Mouse (Mus musculus) lung, postnatal 0 days (tissue): Measurements from ENCODE around the gene Rab11fip5.

ENCODE experiments used
- CTCF ChIP-seq: IDR thresholded peaks from 2 replicates; pipeline ENCODE4 v1.5.1; 2016; ENCODE audit warnings: antibody characterized with exemption, mild to moderate bottlenecking
- EP300 ChIP-seq: IDR thresholded peaks from 2 replicates; pipeline ENCODE4 v1.6.1; 2016; ENCODE audit warnings: antibody characterized with exemption, mild to moderate bottlenecking, control low read depth

- TF ChIP-seq CTCF = no peak
- TF ChIP-seq EP300 = no peak
Observed at GRCm38 (mm10) chr6:85307894-85308293, 66.5 kb downstream of the Rab11fip5 start.
